Mouse (Mus musculus) R1 (cell line): Measurements from ENCODE around the gene Rasal2.

Experiments
- DNase-seq: peaks from one replicate; pipeline ENCODE4 v3.0.0-alpha.2; 2018; ENCODE audit warnings: low read depth, low spot score

The Rasal2 gene

DNA sequence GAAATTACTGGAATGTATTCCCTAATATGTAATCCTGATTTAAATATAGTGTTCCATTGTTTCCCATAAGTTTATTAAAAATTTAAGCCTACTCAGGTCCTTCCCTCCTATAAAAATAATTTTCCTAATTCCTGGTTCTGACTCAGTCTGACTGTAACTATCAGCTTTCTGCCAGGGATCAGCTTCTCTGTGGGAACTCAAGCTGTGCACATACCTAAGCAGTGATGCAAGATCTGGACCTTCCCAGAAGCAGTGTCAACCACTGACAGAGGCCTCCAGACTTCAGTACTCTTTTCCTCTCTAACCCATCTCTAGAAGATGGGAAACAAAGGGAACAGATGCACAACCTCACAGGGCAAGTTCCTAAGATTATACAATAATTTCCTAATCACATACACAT is 68.9 kb downstream of the Rasal2 start:
- peak; percentile 11 for DNase-seq

DNA sequence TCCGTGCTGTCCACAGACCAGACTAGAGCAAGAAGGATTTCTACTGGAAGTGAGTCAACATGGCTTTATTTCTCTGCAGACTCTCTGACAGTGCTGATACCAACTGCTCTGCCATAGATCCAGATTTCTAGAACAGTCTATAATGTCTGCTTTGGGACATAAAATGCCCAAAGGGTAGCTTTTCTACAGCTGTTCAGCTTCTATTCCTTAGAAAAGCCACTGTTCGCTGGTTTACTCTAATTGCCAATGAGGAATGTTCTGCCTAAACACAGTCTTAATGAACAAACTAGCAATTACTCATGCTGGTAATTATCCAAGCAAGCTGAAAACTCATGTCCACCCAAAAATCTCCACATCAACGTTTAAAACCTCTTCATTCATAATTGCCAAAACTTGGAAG is 77.6 kb downstream of the Rasal2 start:
- DNase-seq, result no peak

DNA sequence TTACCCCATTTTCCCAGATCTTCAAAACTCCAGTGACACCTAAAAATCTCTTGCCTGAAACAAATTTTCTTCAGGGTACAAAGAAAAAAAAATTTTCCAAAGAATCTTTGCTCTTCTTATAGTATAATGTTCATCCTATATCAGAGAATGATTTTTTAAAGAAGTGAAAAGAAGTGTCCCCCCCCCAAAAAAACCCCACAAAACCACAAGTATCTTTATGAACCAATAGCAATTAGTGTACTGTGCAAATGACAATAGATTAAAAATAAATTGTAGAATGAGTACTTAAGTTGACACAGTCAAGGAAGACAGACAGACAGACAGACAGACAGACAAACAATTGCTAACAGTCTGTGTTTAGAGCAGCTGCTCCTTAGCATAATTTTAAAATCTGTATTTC is 84.3 kb downstream of the Rasal2 start:
- no peak for DNase-seq

DNA sequence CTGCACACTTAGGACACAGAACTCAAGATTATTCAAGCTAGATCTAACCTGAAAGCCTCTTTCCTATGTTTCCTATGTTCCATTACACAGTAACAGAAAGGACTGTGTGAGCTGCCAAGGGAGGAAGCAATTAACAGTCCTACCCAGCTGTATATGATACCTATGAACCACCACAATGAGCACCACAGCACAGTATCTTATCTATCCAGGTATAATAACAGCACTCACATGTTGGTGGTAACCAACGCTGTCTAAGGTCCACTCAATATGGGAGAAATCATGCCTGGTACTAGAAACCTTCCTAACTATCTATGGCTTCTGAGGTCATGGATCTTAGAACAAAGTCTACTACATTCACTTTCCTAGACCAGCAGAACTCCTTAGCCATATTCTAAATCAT is 89.3 kb downstream of the Rasal2 start:
- no peak for DNase-seq

DNA sequence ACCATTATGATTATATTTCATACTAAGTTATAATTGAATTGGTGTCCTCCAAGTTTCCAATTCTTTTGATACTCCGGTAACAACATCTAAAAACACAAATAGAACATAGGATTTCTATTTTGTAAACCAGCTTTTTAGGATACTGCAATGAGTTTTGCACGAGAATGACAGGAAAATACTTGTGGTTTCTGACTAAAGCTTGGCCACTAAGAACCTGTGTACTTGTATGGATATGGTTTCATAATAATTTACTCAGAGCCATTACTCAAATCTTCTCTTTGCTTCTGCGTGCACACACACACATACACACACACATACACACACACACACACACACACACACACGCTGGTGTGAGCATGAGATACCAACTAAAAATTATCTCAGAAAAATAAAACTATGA is 93.5 kb downstream of the Rasal2 start:
- no peak for DNase-seq

DNA sequence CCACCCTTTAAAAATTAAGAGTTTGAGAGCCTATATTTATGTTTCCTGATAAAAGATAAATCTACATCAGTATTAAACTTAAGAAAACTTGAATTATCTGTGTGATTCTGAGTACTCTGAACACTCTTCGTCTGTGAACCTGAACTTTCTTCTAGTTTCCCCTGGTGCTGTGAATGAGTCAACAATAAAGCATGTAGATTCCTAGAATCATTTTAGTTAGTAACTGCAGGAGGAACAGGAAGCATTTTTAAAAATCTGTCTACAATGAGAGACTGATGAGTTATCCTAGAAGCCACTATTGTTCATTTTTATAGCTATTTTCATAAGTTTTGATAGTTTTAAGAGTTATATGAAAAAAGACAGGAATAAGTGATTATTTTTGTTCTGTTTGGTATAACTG is 111.1 kb downstream of the Rasal2 start:
- no peak for DNase-seq

DNA sequence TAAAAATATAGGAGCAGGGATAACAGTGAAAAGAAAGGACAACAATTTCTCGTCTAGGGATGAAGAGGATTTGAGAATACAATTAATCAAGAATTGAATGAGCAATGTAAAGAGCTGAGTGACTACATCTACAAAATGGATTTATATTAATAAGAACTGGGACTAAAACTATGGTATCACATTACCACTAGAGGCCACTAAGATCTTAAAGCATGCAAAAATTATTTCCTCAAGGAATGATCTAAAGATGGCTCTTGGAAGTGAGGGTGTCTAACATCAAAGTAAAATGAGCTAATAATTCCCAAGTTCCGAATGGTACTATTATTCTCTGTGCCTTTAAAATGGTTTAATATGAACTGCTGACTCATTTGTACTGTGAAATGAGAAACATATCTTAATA is 112.8 kb downstream of the Rasal2 start:
- DNase-seq, result no peak

DNA sequence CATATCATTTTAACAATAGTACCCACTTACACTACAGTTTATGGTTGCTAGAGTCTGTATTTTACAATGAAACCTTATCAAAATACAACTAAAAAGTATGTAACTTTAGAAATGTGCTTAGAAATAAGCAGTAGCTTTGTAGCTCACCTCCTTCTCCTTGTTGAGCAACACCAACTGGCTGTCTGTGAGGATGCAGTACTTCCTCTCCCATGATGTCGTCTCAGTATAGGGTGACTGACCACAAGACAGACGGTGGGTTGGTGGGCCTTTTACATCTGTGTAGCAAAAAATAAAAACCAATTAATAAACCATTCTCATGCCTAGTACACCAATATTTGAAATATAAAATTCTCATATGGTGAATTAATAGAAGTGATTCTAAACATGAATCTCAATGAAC is 113.4 kb downstream of the Rasal2 start:
- DNase-seq, result no peak

DNA sequence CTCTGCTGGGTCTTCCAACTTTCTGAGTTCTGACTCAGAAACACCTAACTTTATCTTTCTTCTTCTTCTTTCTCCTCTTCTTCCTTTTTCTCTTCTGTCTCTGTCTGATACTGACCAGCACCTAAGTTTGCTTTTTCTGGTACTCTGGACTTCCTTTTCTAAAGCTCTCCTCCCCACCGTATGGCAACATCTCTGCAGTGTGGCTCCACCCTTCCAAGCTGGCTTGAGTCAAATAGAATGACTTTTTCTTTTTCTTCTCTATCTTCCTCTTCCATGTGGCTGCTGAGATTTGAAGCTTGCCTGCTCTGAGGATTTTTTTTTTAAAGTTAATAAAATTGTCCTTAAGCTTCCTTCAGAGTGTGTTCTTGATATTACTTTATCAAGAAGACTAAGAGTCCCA is 115.3 kb downstream of the Rasal2 start:
- DNase-seq, result no peak

DNA sequence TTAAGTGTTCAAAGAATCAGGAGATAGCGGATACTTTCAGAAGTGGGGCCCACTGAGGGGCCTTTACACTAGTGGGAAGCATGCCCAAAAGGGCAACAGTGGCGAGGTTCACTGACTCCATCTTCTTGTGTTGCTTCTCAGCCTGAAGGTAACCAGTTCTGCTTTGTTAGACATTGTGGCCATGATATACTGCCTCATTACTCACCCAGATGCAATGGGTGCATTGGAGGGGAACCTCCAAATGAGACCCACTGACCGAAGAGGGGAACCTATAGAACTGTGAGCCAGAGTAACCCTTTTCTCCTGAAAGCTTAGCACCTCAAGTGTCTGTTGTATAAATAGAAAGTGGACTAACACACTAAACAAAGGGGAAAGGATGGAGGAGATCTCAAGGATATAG is 116.5 kb downstream of the Rasal2 start:
- no peak for DNase-seq

DNA sequence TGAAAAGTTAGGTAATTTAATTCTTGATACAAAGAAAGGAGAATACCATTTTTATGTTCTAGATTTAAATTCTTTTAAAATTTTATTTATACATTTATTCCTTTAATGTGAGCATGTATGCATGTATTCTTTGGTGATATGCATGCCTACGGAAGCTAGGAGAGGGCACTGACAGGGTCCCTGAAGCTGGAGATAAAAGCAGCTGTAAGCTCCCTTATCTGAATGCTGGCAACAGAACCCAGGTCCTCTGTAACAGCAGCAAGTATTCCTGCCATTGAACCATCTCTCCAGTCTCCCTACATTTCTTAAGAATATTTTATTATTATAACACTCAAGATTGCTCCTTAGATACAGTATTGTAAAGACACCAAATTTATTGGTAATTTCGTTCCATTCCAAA is 122.2 kb downstream of the Rasal2 start:
- no peak for DNase-seq

DNA sequence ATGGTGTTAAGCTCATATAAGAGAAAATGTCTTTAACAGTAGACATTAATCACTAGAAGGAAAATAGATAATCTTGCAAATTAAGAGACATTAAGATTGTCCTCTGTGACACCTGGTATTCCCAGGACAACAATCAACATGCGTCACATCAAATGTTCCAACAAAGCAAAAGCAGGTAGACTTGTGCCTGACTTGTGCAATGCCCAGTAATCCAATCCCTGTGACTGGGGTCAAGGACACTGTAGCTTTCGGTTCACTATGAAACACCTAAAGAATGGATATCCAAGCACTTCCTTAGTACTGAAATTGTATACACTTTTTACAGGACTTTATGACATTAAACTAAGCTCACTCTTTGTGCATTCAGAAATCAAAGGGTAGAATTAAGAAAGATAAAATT is 123.1 kb downstream of the Rasal2 start:
- no peak for DNase-seq

DNA sequence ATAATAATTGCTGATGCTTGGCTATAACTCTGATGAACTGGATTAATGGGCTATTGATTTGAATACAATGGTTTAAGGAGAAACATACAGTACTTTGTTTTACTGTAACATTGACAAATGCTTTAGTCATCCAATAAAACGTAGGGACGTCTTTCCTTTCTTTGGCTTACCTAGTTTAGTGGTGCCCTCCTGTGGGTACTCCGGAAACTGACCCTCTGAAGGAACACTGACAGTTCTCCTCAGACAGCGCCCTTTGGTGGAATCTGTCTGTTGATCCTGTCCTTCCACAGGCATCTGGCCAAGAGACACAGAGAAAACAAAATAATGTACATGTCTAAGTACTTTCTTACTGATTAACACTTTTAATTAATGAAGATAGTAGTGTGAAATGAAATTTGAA is 125.8 kb downstream of the Rasal2 start:
- DNase-seq, result peak; percentile 48

DNA sequence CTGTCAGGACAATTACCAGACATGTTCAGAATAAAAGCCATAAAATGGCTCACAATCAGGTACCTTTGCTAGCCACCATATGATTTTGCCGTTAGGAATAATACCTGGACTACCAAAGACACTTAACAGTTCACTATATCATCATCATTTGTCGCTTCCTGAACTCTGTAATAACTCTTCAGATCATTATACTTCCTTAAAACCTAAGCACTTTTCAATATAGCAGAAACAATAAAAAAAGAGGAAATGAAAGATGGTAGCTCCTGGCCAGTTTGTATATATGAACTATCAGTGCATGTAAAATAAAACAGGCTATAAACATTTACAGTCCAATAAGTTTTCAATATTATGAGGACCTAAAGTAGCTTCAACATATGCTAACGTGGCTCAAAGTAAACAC is 127.0 kb downstream of the Rasal2 start:
- DNase-seq, result no peak

DNA sequence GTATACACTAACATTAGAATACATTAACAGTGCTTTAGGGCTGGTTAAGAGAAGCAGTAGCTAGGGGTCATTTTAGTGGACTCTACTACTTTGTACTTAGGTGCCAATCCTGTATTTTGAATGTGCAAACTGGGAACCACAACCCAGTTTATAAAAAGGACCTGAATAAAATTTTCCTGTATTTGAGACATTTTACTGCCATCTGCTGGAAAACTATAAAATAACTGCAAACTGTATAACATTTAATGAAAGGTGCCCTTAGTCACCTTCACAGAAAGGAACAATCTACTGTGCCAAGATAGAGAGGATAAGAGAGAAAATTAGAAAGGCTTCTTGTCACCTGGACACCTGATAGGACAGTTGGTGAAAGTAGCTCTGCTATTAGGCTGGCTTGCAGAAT is 131.6 kb downstream of the Rasal2 start:
- DNase-seq, result no peak

DNA sequence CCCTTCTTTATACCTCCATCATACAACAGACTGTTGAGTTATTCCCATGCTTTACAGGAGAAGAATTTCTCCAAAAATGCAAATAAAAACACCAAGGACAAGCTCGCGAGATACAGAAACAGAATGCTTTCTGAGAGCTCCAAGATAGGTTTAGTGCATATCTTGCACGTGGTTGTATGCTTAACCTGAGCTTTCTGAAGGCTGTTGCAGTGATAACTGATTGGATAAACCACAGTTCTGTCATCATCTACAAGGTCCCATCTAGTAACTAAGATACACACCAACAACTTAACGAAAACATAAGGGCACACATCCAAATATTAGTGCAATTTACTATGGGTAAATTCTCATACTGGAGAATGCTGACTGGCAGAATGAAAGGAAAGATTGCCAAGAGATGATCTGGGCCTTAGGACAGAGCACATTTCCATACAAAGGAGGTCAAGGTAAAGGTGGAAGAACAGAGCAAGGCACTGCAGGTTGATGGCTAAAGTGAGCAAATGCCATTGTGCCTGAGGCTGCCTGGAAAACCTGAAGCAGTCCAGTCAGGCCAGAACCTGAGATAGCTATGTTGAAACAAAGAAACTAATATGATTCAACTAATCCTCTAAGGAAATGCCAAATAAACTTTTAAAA is 136.6 kb downstream of the Rasal2 start:
- DNase-seq, result no peak

DNA sequence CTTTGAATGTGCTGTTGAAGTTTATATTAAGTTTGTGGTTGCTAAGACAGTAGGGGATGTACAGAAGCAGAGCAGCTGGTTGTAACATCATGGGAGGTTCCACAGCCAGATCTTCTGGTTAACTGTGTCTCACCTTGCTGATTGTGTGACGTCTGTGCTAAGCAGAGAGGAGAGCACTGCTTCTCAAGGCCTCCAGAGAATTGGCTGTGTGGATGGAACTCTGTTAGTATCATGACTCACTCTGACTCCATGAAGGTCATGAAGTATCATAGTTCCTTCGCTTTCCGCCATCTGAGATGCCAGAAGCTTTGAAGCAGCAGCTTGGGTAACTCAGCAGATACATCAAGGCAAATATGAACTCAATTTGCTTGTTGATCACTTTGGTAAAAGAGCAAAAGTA is 144.5 kb downstream of the Rasal2 start:
- DNase-seq, result no peak

DNA sequence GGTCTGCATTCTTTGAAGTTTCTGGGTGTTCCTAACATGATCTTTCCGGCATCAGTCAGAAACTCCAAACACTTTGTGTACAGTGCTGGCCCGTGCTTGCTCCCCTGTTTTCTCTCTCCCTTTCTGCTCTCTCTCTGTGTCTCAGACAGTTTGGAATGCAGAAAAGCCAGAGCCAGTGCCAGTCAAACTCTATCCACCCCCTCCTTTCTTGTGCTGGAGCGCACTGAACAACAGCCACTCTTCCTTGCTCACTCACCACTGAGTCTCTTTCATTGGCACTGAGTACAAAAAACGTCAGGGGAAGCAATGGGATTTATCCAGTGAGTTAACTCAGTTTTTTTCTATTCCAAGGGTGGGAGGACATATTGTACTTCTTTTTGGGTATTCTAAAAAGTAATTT is 155.8 kb downstream of the Rasal2 start:
- DNase-seq, result no peak

DNA sequence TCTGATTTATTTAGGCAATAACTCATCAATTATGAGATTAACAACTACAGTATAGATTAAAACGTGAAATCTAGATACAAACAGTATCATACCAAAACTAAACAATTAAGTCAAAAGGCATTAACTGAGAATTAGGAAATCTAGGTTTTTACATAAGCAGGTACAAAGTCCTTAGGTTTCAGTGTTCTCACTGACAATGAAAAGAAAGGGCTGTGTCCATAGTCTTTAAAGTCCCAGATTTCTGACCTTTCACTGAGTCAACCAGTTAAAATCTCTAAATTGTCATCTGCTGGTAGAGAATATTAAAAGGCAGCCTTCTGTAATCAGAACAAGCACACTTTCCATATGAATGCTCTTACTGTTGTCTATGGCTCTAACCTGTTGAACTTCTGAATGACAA is 156.6 kb downstream of the Rasal2 start:
- DNase-seq, result no peak

DNA sequence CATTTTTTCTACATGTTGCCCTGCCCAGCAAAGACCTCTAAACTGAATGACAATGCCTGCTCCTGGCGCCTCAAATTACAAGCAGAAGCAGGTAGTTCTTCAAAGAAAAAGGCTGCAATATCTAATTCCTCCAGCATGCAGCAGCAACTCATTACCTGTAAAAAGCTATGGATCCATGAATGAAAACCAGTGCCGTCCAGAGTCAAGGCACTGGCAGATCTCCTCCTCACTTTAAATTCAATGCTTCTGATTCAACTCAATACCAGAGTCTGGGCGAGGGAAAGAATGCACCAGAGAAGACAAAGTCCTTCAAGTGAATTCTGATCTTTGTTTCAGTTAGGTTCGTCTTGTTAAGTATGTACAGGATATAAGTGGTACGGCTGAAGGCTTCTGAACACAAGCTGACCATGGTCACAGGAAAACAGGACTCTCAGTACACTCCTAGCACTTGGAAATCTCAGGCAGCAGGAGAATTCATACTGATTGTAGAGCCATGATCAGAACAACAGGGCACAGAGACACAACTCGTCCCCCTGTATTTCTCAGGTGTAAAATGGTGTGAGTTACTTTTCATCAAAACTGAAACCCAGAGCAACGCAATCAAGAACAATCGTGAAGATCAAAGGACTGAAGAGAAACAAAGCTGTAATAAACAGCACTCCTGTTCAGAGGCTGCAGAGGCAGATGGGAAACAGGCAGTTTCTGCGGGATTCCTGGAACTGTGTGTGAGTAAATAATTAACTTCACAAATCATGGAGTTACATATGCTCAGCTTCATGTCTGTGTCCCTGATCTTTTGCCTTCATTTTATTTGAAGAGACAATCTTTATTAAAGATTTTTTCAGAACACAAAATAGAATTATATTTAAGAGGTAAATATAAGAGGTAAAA is 158.6 kb downstream of the Rasal2 start:
- DNase-seq, result peak; percentile 48

DNA sequence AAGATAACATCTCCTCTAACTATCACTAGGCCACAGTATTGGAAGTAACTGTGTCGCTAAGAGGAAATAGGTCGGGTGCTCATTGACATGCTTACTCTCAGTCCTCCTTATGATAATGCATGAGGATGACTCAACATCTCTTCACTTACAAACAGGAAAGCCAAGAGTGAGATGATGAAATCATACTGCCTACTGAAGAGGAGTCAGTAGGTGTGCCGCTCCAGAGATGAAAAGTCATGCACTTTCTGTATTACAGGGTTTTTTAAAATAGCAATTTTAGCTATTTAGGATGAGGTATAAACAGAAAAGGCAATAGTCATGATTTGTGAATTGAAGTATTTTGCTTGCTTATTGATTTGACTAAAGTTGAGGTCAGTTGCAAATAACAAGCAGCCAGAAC is 164.3 kb downstream of the Rasal2 start:
- no peak for DNase-seq

DNA sequence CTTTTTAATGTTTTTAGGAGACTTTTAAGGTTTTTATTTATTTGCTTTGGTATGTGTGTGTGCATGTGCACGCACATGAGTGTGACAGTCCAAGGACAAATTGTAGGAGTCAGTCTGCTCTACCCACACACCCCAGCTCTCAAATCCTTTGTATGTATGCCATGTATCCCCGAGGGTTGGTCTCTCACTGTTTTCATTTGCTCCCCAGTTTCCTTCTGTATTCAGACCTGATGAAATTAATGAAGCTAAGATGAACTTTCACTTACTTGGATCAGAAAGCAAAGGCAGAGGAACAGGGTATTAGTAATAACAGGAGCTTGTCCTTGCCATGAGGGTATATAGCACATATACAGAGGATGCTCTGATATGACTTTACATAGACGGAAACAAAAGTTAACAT is 165.1 kb downstream of the Rasal2 start:
- no peak for DNase-seq

DNA sequence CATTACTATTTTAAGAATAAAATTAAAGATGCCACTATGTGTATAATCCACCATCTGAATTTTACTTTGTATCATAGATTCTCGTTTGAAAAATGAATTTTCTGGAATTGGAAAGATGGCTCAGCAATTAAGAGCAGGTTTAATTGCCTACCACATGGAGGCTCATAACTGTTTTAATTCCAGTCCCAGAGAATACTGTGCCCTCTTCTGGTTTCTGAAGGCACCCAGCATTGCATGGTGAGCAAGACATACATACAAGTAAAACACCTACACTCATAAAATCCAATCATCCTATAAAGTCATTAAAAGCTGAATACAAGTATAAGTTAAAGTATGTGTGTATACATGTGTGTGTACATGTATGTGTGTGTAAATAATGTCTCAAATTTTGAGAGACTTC is 165.6 kb downstream of the Rasal2 start:
- no peak for DNase-seq

DNA sequence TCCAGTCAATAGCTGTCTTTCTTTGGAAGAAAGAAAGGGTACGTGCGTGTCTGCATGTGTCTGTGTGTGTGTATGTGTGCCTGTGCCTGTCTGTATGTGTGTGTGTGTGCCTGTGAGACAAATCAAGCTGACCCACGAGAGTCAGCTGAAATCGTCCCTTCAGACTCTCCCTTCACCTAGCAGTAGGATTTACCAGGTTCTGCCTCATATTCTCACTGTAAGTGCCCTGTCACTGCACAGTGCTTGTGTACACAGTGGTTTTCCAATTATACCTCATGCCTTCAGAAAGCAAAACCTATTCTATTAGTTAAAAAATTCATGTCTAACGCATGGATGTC is 168.0 kb downstream of the Rasal2 start:
- DNase-seq, result no peak
